ENCODE assay signal across 9 mouse cellular contexts in genomic region chr1:119189461-119190066, GRCm38 (mm10).
A peak's percentile ranks its signal among the peaks of the same experiment; 100 is the strongest.
DNase-seq lines count a peak whose midpoint lies in the region; ATAC-seq and TF ChIP-seq lines count a peak whose summit lies in the region.
"Had no signal": no experiment of that assay in that cellular context is flagged by ENCODE, and none has a peak within 500 bp of the region (broad histone marks: within the 10 kb centered on the region; RNA-seq: fewer than 3 reads in every experiment).

No protein-coding gene starts in this region.

- H3K9me3 ChIP-seq in embryonic facial prominence, embryonic 11.5 days (replicated peaks; ENCODE audit: control insufficient read depth, low read length): no peaks in the 10 kb centered on the region
- H3K9me3 ChIP-seq in midbrain, postnatal 0 days (ENCODE audit: low read length): no peaks in the 10 kb centered on the region

- H3K4me3 ChIP-seq in embryonic facial prominence, embryonic 11.5 days (ENCODE audit: low read depth, low read length): no peak overlapping the region
- peak overlapping the region; percentile 30 for H3K4me3 ChIP-seq in midbrain, postnatal 0 days (ENCODE audit: low read depth, low read length)

- peak; percentile 11 for DNase-seq in gastrocnemius, postnatal 10 days
- no peak for DNase-seq in gastrocnemius, postnatal 4 days (ENCODE audit: low spot score in 2 of 2)
- DNase-seq in embryonic facial prominence, embryonic 11.5 days (ENCODE audit: low spot score): peak; percentile 49
- peak; percentile 28 to 29 for DNase-seq in heart, postnatal 10 days
- peak; percentile 15 to 74 for DNase-seq in left cerebral cortex, adult 9 months (ENCODE audit: low spot score in 2 of 2)
- peak; percentile 56 for DNase-seq in midbrain, postnatal 0 days (ENCODE audit: low spot score)
- DNase-seq in adrenal gland, adult 2 months: no peak

- H3K4me1 ChIP-seq in embryonic facial prominence, embryonic 11.5 days (ENCODE audit: control insufficient read depth, insufficient read depth, low read length): no peaks in the 10 kb centered on the region
- H3K4me1 ChIP-seq in midbrain, postnatal 0 days (ENCODE audit: insufficient read depth, low read length): no peaks in the 10 kb centered on the region

- H3K36me3 ChIP-seq in embryonic facial prominence, embryonic 11.5 days (replicated peaks; ENCODE audit: control insufficient read depth, insufficient read depth, low read depth, low read length): no peaks in the 10 kb centered on the region
- H3K36me3 ChIP-seq in midbrain, postnatal 0 days (ENCODE audit: insufficient read depth, low read length): no peaks in the 10 kb centered on the region

- H3K9ac ChIP-seq in embryonic facial prominence, embryonic 11.5 days (replicated peaks; ENCODE audit: low read length): no peak overlapping the region
- H3K9ac ChIP-seq in midbrain, postnatal 0 days (replicated peaks; ENCODE audit: low read length, poor library complexity, severe bottlenecking): peak overlapping the region; percentile 29; the same call in 1 of the 2 replicates

- ATAC-seq in embryonic facial prominence, embryonic 11.5 days (replicated peaks; ENCODE audit: insufficient number of reproducible peaks, low FRiP score, low TSS enrichment, low read depth): no peak
- peak; percentile 47 for ATAC-seq in midbrain, postnatal 0 days (ENCODE audit: low FRiP score)
- no peak for ATAC-seq in megakaryocyte, adult 5-6 weeks (ENCODE audit: poor library complexity, severe bottlenecking)

- WGBS in embryonic facial prominence, embryonic 11.5 days: 2% methylated on average over 23 of the region's 23 CpGs
- under 1% methylated on average over 23 of the region's 23 CpGs for WGBS in midbrain, postnatal 0 days

- peak overlapping the region; percentile 37 for H3K4me2 ChIP-seq in embryonic facial prominence, embryonic 11.5 days (ENCODE audit: low read depth, low read length)
- peak overlapping the region; percentile 59 for H3K4me2 ChIP-seq in midbrain, postnatal 0 days (ENCODE audit: low read depth, low read length, poor library complexity, severe bottlenecking)

- H3K27ac ChIP-seq in embryonic facial prominence, embryonic 11.5 days (replicated peaks; ENCODE audit: low read depth, low read length): no peak overlapping the region
- no peak overlapping the region for H3K27ac ChIP-seq in midbrain, postnatal 0 days (ENCODE audit: low read depth, low read length)

- TF ChIP-seq CTCF in midbrain, postnatal 0 days (IDR thresholded peaks at IDR 0.05): no peak

- intact Hi-C loops in heart, postnatal 10 days (cut with DNase I): no loop called here

- H3K27me3 ChIP-seq in embryonic facial prominence, embryonic 11.5 days (ENCODE audit: control insufficient read depth, insufficient read depth, low read length): no peaks in the 10 kb centered on the region; the same call in 1 of the 2 replicates
- no peaks in the 10 kb centered on the region for H3K27me3 ChIP-seq in midbrain, postnatal 0 days (ENCODE audit: insufficient read depth, low read length)
- H3K27me3 ChIP-seq: CH12.LX had no signal

Comparison
In these comparisons a context has a peak if more than half of its experiments do, and no peak if none do; other contexts are left out.
1. DNase-seq: peak in gastrocnemius, postnatal 10 days (single experiment), embryonic facial prominence, embryonic 11.5 days (single experiment), heart, postnatal 10 days (2 of 2), left cerebral cortex, adult 9 months (2 of 2) and midbrain, postnatal 0 days (single experiment); none in gastrocnemius, postnatal 4 days (0 of 2) and adrenal gland, adult 2 months (single experiment).